Mouse (Mus musculus): ENCODE results near the gene Igflr1.

The Igflr1 gene

GRCm38 (mm10) chr7:30588676-30589434, 23.6 kb downstream of the Igflr1 start, which contains the start of gene Kmt2b:
Gene Kmt2b (minus strand): TSS chr7:30588726.
- in situ Hi-C loops (cut with MboI, MseI), result no loop called here

- in situ Hi-C loops (cut with MboI, MseI), result no loop called here
Observed at GRCm38 (mm10) chr7:30589435-30590301, 24.4 kb downstream of the Igflr1 start.

GRCm38 (mm10) chr7:30590927-30591604, 25.8 kb downstream of the Igflr1 start:
- in situ Hi-C loops (cut with MboI, MseI), result no loop called here

- in situ Hi-C loops (cut with MboI, MseI), result no loop called here
Observed at GRCm38 (mm10) chr7:30591605-30591951, 26.4 kb downstream of the Igflr1 start.

GRCm38 (mm10) chr7:30592772-30593423, 27.7 kb downstream of the Igflr1 start:
- in situ Hi-C loops (cut with MboI, MseI), result no loop called here

GRCm38 (mm10) chr7:30593579-30594509, 28.6 kb downstream of the Igflr1 start:
- in situ Hi-C loops (cut with MboI, MseI), result no loop called here

- in situ Hi-C loops (cut with MboI, MseI), result loop anchor here (5.0 kb wide), 1 partner anchor 1787 kb away; the partner anchor contains the start of gene Hnrnpl
Observed at GRCm38 (mm10) chr7:30594510-30595024, 29.3 kb downstream of the Igflr1 start.

- in situ Hi-C loops (cut with MboI, MseI), result loop anchor here (5.0 kb wide), 1 partner anchor 1789 kb away; the partner anchor contains the start of gene Hnrnpl
Observed at GRCm38 (mm10) chr7:30596093-30596492, 30.9 kb downstream of the Igflr1 start.

- in situ Hi-C loops (cut with MboI, MseI), result loop anchor here (5.0 kb wide), 1 partner anchor 1790 kb away; the partner anchor contains the start of gene Hnrnpl
Observed at GRCm38 (mm10) chr7:30596811-30597210, 31.6 kb downstream of the Igflr1 start.

GRCm38 (mm10) chr7:30598786-30599185, 33.6 kb downstream of the Igflr1 start, which contains the start of gene Zbtb32:
Gene Zbtb32 (minus strand): TSS chr7:30598909.
- in situ Hi-C loops (cut with MboI, MseI), result loop anchor here (5.0 kb wide), 1 partner anchor 1791 kb away; the partner anchor contains the start of gene Hnrnpl

- in situ Hi-C loops (cut with MboI, MseI), result loop anchor here (5.0 kb wide), 1 partner anchor 1793 kb away; the partner anchor contains the start of gene Hnrnpl
Observed at GRCm38 (mm10) chr7:30599933-30600353, 34.7 kb downstream of the Igflr1 start.

GRCm38 (mm10) chr7:30600651-30601050, 35.4 kb downstream of the Igflr1 start:
- in situ Hi-C loops (cut with MboI, MseI), result no loop called here

- in situ Hi-C loops (cut with MboI, MseI), result no loop called here
Observed at GRCm38 (mm10) chr7:30602583-30602982, 37.4 kb downstream of the Igflr1 start.

GRCm38 (mm10) chr7:30604424-30604823, 39.2 kb downstream of the Igflr1 start:
- in situ Hi-C loops (cut with MboI, MseI), result no loop called here

- in situ Hi-C loops (cut with MboI, MseI), result no loop called here
Observed at GRCm38 (mm10) chr7:30604944-30605343, 39.7 kb downstream of the Igflr1 start.

- in situ Hi-C loops (cut with MboI, MseI), result no loop called here
Observed at GRCm38 (mm10) chr7:30607706-30608309, 42.6 kb downstream of the Igflr1 start.

GRCm38 (mm10) chr7:30608476-30608875, 43.2 kb downstream of the Igflr1 start:
- in situ Hi-C loops (cut with MboI, MseI), result no loop called here

GRCm38 (mm10) chr7:30610043-30610442, 44.8 kb downstream of the Igflr1 start:
- in situ Hi-C loops (cut with MboI, MseI), result no loop called here

All from regulatory T cell (primary cell).